Mouse (Mus musculus) frontal cortex, adult 2 months (tissue): ENCODE data around the gene Arrdc1. TPM values are rescaled to one million over a fixed set of nuclear protein-coding genes. Genes with fewer than 3 reads are reported as not detected.

Experiments
- polyA plus RNA-seq: library from polyadenylated mRNA; depleted of rRNA; stranded (reverse); fragments of >200 nt; gene quantifications from 2 replicates; pipeline ENCODE4 v1.2.3, GENCODE M21; 2012; rRNA removed

The Arrdc1 gene
- polyA plus RNA-seq, 1 experiment = 37.2 TPM

Other genes starting within 250 kb of the Arrdc1 start
- gene Cacna1b, start 172.1 kb downstream of the Arrdc1 start, polyA plus RNA-seq = 60.8 and 70.7 TPM in 2 replicates
- gene Ehmt1, start 15.6 kb downstream of the Arrdc1 start, polyA plus RNA-seq = 66.2 and 66.4 TPM in 2 replicates
- 19.4 and 22.6 TPM in 2 replicates for gene Zmynd19, start 14.5 kb upstream of the Arrdc1 start, polyA plus RNA-seq
- gene Dph7, start 27.1 kb upstream of the Arrdc1 start, polyA plus RNA-seq = 36.3 and 36.4 TPM in 2 replicates
- 126 and 127 TPM in 2 replicates for gene Mrpl41, start 39.8 kb upstream of the Arrdc1 start, polyA plus RNA-seq
- gene Pnpla7, start 40.8 kb upstream of the Arrdc1 start, polyA plus RNA-seq = 17.4 and 21.3 TPM in 2 replicates
- gene Nsmf, start 119.1 kb upstream of the Arrdc1 start, polyA plus RNA-seq = 638 and 695 TPM in 2 replicates
- gene Entpd8, start 145.1 kb upstream of the Arrdc1 start, polyA plus RNA-seq = 0.08 TPM in 1 of 2 replicates, not detected in the other
- not detected in 2 replicates for gene Noxa1, start 159.9 kb upstream of the Arrdc1 start, polyA plus RNA-seq
- 38.7 and 39.1 TPM in 2 replicates for gene Nrarp, start 245.5 kb upstream of the Arrdc1 start, polyA plus RNA-seq